Mouse (Mus musculus): Measurements from ENCODE around the gene Ltbr. TPM values are rescaled to one million over a fixed set of nuclear protein-coding genes. Genes with fewer than 3 reads are reported as not detected.

Gene Ltbr
- not detected for polyA plus RNA-seq (2017; shearing (Covaris generic))

DNA sequence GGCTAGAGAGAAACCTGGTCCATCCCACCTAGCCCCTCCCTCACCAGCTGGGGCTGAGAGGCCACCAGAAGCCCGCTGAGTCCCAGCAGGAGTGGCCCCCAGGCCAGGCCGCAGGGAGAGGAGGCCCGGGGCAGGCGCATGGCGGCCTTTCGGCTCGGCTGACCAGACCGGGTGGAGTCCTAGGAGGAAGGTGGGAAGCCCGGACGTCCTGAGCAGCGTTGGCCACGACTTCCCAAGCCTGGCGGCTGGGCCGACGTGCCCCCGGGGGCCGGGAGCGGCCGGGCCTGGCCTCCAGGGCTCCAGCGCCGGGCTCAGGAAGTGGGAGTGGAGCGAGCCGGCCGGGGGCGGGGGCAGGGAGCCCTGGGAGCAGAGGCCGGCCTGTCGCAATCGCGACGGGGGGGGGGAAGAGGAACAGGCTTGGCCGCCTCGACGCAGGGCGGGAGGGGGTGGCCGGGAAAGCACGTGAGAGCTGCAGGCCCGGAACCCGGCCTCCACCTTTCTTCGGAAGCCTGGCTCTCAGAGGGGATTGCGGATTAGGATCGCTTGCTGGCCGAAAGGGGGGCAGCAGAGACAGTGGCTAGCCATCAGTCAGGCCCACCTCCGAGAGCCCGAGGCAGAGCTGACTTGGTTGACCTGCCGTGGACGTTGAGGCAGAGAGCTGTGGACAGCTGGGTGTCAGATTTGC lies at the start of gene Ltbr:
Ltbr (minus strand) TSS at position 340 of the 685 bp plus-strand sequence.

GRCm38 (mm10) chr6:125348721-125349574 lies 35.3 kb upstream of the Ltbr start, which contains the start of gene Tnfrsf1a:
Gene Tnfrsf1a (plus strand): TSS chr6:125349362.

GRCm38 (mm10) chr6:125320323-125320722 lies 6.6 kb upstream of the Ltbr start, which contains the start of gene Scnn1a:
Gene Scnn1a (plus strand): TSS chr6:125320659.

DNA sequence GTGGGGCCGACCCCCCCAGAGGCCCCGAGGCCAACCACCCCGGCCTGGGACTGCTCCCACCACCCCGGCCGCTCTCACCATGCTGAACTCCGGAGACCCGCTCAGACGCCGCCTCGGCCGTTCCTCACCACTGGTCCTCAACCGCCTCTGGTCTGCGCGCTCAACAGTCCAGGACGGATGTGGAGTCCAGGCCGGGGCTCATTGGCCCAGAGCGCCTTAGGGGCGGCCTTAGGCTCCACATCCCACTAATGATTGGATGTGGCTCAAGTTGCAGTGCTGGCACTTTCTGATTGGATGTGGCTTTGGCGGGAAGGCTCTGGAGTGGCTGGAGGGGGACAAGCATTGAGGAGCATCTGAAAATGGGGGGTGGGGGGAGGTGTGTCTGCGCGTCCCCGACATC lies 27.8 kb downstream of the Ltbr start, which contains the start of gene Tuba3a:
Tuba3a (minus strand) TSS at position 153 of the 400 bp plus-strand sequence.

Other genes starting within 250 kb of the Ltbr start
- 3.6 TPM for gene Lpar5, start 246.0 kb downstream of the Ltbr start, polyA plus RNA-seq (2017; shearing (Covaris generic))
- gene Chd4, start 217.9 kb downstream of the Ltbr start, polyA plus RNA-seq (2017; shearing (Covaris generic)): 57.3 TPM
- 39.7 TPM for gene Nop2, start 182.0 kb downstream of the Ltbr start, polyA plus RNA-seq (2017; shearing (Covaris generic))
- gene Iffo1, start 168.6 kb downstream of the Ltbr start, polyA plus RNA-seq (2017; shearing (Covaris generic)): 20.2 TPM
- 201 TPM for gene Gapdh, start 147.4 kb downstream of the Ltbr start, polyA plus RNA-seq (2017; shearing (Covaris generic))
- gene Ncapd2, start 122.2 kb downstream of the Ltbr start, polyA plus RNA-seq (2017; shearing (Covaris generic)): 17.0 TPM
- 37.5 TPM for gene Mrpl51, start 122.1 kb downstream of the Ltbr start, polyA plus RNA-seq (2017; shearing (Covaris generic))
- 46.2 TPM for gene Vamp1, start 98.3 kb downstream of the Ltbr start, polyA plus RNA-seq (2017; shearing (Covaris generic))
- gene Tapbpl, start 82.0 kb downstream of the Ltbr start, polyA plus RNA-seq (2017; shearing (Covaris generic)): 60.2 TPM
- 455 TPM for gene Cd27, start 76.9 kb downstream of the Ltbr start, polyA plus RNA-seq (2017; shearing (Covaris generic))
- 2.0 TPM for gene Tuba3a, start 27.8 kb downstream of the Ltbr start, polyA plus RNA-seq (2017; shearing (Covaris generic))
- gene Scnn1a, start 6.8 kb upstream of the Ltbr start, polyA plus RNA-seq (2017; shearing (Covaris generic)): 0.19 TPM
- gene Tnfrsf1a, start 35.5 kb upstream of the Ltbr start, polyA plus RNA-seq (2017; shearing (Covaris generic)): 100.0 TPM
- gene Plekhg6, start 66.9 kb upstream of the Ltbr start, polyA plus RNA-seq (2017; shearing (Covaris generic)): 0.17 TPM
- gene Cd9, start 180.9 kb upstream of the Ltbr start, polyA plus RNA-seq (2017; shearing (Covaris generic)): 88.0 TPM
- gene Vwf, start 232.9 kb upstream of the Ltbr start, polyA plus RNA-seq (2017; shearing (Covaris generic)): 0.51 TPM

All from naive thymus-derived CD4-positive, alpha-beta T cell, adult 5 months (primary cell).